9 mouse cellular contexts compared by ENCODE assay signal in the genomic region with DNA sequence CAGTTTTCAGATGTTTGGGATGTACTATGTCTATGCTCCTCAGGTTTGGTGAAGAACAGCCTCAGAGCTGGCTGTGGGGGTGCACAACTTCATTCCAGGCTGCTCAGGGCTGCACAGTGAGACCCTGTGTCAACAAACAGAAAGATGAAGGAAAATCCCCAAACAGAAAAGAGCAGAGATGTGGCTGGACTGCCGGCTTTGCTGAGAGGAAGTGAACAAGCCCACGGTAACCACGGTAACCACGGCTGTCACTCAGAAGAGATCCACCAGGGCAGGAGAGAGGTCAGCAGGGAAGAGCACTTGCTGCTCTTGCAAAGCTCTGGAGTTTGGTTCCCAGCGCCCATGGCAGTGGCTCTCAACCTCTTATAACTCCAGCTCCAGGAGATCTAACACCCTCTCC. TPM values are rescaled to one million over a fixed set of nuclear protein-coding genes. Genes with fewer than 3 reads are reported as not detected.
DNase-seq lines count a peak whose midpoint lies in the region; ATAC-seq and TF ChIP-seq lines count a peak whose summit lies in the region.
"Had no signal": no experiment of that assay in that cellular context is flagged by ENCODE, and none has a peak within 500 bp of the region (broad histone marks: within the 10 kb centered on the region; RNA-seq: fewer than 3 reads in every experiment).

No protein-coding gene starts in this region.

- TF ChIP-seq CTCF in thymus, adult 2 months (IDR thresholded peaks at IDR 0.05; ENCODE audit: borderline replicate concordance, control insufficient read depth, extremely low read depth, insufficient read depth, low read length, poor library complexity): no peak

- H3K27me3 ChIP-seq in thymus, adult 2 months (ENCODE audit: control insufficient read depth, insufficient read depth, low read length): no peaks in the 10 kb centered on the region
- no peaks in the 10 kb centered on the region for H3K27me3 ChIP-seq in hindbrain, embryonic 15.5 days
- H3K27me3 ChIP-seq: heart, embryonic 13.5 days had no signal

- H3K9me3 ChIP-seq in hindbrain, embryonic 15.5 days: no peaks in the 10 kb centered on the region
- H3K9me3 ChIP-seq: heart, embryonic 13.5 days had no signal

- no peak for ATAC-seq in hindbrain, embryonic 15.5 days (ENCODE audit: low FRiP score, low read depth)

- no peak for TF ChIP-seq POLR2A in thymus, adult 2 months (IDR thresholded peaks at IDR 0.05; ENCODE audit: control insufficient read depth, extremely low read depth, insufficient read depth, low read length, poor library complexity)

- no peaks in the 10 kb centered on the region for H3K36me3 ChIP-seq in thymus, adult 2 months (ENCODE audit: control insufficient read depth, insufficient read depth, low read length)
- H3K36me3 ChIP-seq in hindbrain, embryonic 15.5 days: no peaks in the 10 kb centered on the region; the same call in 1 of the 2 replicates

- 10% methylated on average over 5 of the region's 5 CpGs for WGBS in thymus, adult 2 months
- WGBS in hindbrain, embryonic 15.5 days: 29% methylated on average over 5 of the region's 5 CpGs

- intact Hi-C loops in gastrocnemius, postnatal 14 days (cut with DNase I; ENCODE audit: low total_unique reads): no loop called here

- DNase-seq in gastrocnemius, postnatal 14 days: peak; percentile 25
- DNase-seq in gastrocnemius, postnatal 25 days: no peak
- DNase-seq in thymus, adult 2 months: peak; percentile 15
- no peak for DNase-seq in thymus, adult 18-20 months
- peak; percentile 23 to 42 for DNase-seq in natural killer cell, adult 2 months (ENCODE audit: low spot score in 2 of 2)
- no peak for DNase-seq in layer of hippocampus, adult 18-20 months (ENCODE audit: low spot score in 2 of 2)
- no peak for DNase-seq in urinary bladder, adult 2 months (ENCODE audit: low spot score)

- H3K4me3 ChIP-seq in thymus, adult 2 months (ENCODE audit: control insufficient read depth, insufficient read depth, low read length): no peak overlapping the region
- no peak overlapping the region for H3K4me3 ChIP-seq in hindbrain, embryonic 15.5 days
- H3K4me3 ChIP-seq: heart, embryonic 13.5 days had no signal

- H3K4me2 ChIP-seq in hindbrain, embryonic 15.5 days: no peak overlapping the region
- H3K4me2 ChIP-seq: heart, embryonic 13.5 days had no signal

- H3K4me1 ChIP-seq in thymus, adult 2 months (replicated peaks; ENCODE audit: control insufficient read depth, insufficient read depth, low read length): peaks cover 5% of the 10 kb centered on the region; the same call in 1 of the 2 replicates
- H3K4me1 ChIP-seq in hindbrain, embryonic 15.5 days (replicated peaks): peaks cover 22% of the 10 kb centered on the region

- no peak overlapping the region for H3K27ac ChIP-seq in thymus, adult 2 months (ENCODE audit: control insufficient read depth, insufficient read depth, low read length)
- H3K27ac ChIP-seq in hindbrain, embryonic 15.5 days (replicated peaks): 0 out of 2 replicates have a peak overlapping the region, but pooled peaks have one; percentile 10
- H3K27ac ChIP-seq: heart, embryonic 13.5 days had no signal

- H3K9ac ChIP-seq in hindbrain, embryonic 15.5 days: no peak overlapping the region
- H3K9ac ChIP-seq: heart, embryonic 13.5 days had no signal

RNA-seq across cellular contexts. Expression of gene Appl2, which starts 14.1 kb away (rescaled TPM):
- 10 to 100 TPM; 14.2 to 15.8 TPM for total RNA-seq in gastrocnemius, postnatal 14 days (2021)
- 10 to 100 TPM; 15.4 to 16.0 TPM for total RNA-seq in gastrocnemius, postnatal 25 days (2021)
- 6.0 and 7.0 TPM in 2 replicates for polyA plus RNA-seq in thymus, adult 2 months (2012; rRNA removed)
- 46.0 and 48.9 TPM in 2 replicates for polyA plus RNA-seq in hindbrain, embryonic 15.5 days (2015; fragmentation: Nextera tagmentation; extraction: Ambion mirVana)
- 10 to 100 TPM; 72.6 to 87.7 TPM for total RNA-seq in layer of hippocampus, adult 18-20 months (2021)
- 33.1 and 49.3 TPM in 2 replicates for polyA plus RNA-seq in urinary bladder, adult 2 months (2012; rRNA removed)

Comparison
In these comparisons a context has a peak if more than half of its experiments do, and no peak if none do; other contexts are left out.
1. DNase-seq: peak in gastrocnemius, postnatal 14 days (single experiment), thymus, adult 2 months (single experiment) and natural killer cell, adult 2 months (2 of 2); none in gastrocnemius, postnatal 25 days (single experiment), thymus, adult 18-20 months (0 of 2), layer of hippocampus, adult 18-20 months (0 of 2) and urinary bladder, adult 2 months (single experiment).
2. RNA of gene Appl2, which starts 14.1 kb away (total RNA-seq): 72.6 to 87.7 TPM in layer of hippocampus, adult 18-20 months; 15.4 to 16.0 TPM in gastrocnemius, postnatal 25 days and 14.2 to 15.8 TPM in gastrocnemius, postnatal 14 days; every median in the first group is over 4 times any median in the second.